Mouse (Mus musculus): ENCODE measurements around the gene Trmt6. TPM values are rescaled to one million over a fixed set of nuclear protein-coding genes. Genes with fewer than 3 reads are reported as not detected.

Trmt6 gene
- 28.7 TPM for polyA plus RNA-seq (2014; fragmentation: Illumina TruSeq; extraction: RNeasy Lipid Tissue Mini Kit (QIAGEN cat#74804); ENCODE audit: low replicate concordance)

GRCm38 (mm10) chr2:132815608-132816314, at the start of gene Trmt6, which contains the start of gene Mcm8:
Gene Trmt6 (minus strand): TSS chr2:132816055.
Gene Mcm8 (plus strand): TSS chr2:132816141.

DNA sequence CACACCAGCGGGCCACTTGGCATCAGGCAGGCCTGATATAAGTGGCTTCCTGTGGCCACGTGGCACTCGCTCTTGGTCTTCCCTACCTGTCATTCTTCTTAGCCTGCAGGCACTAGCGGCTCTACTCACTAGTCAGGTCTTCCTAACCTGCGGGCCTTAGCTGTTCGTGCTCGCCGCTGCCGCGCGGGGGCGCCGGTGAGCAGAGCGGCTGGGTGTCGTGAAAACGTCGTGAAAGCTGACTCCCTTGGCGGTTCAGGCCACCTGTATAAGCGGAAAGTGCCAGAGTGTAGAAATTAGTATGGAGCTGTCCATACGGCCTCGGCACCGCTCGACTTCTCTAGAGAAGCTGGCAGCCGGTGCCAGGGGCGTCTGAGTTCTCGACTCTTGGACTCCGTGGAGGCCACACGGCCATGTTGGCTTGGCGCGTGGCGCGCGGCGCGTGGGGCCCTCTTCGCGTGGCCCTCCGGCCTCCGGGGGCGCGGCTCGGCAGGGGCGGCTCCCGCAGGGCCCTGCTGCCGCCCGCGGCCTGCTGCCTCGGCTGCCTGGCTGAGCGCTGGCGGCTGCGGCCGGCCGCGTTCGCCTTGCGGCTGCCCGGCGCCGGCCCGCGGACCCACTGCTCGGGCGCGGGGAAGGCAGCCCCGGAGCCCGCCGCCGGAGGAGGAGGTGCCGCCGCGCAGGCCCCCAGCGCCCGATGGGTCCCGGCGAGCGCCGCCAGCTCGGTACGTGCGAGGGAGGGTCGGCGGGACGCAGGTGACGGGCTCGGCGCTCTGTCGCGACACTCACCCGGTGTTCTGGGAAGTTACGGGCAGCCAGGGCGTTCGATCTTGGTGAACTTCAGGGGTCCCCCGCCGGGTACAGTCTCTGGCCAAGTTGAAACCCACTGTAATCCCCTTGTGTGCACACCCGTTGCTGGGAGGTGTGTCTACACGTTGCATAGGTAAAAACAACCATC, 30.8 kb upstream of the Trmt6 start, which contains the start of gene Crls1:
Gene Crls1, plus strand, starts transcription at position 260 of the 952 bp plus-strand sequence.

DNA sequence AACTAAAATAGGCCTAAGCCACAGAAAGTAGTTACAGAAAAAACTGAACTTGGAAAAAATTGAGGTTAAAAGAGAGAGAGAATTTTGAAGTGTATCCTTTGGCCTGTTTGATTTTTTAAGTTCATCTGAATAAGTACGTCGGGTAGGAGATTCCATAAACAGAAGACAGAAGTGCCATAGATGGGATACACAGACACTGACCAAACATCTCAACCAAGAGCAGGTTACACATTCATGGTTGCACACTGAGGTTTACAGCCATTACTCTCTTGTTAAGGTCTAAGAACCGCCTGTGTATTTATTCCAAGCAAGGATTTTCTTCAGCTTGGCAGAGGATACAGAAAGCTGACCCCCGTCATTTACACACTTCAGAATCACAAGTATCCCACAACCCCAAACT, 34.9 kb downstream of the Trmt6 start, which contains the start of gene Chgb:
Gene Chgb, plus strand, starts transcription at position 301 of the 400 bp plus-strand sequence.

Other genes with a start within 250 kb of the Trmt6 start
- gene Gpcpd1, start 228.3 kb downstream of the Trmt6 start, polyA plus RNA-seq (2014; fragmentation: Illumina TruSeq; extraction: RNeasy Lipid Tissue Mini Kit (QIAGEN cat#74804); ENCODE audit: low replicate concordance), result 229 TPM
- 4.4 TPM for gene Shld1, start 129.1 kb downstream of the Trmt6 start, polyA plus RNA-seq (2014; fragmentation: Illumina TruSeq; extraction: RNeasy Lipid Tissue Mini Kit (QIAGEN cat#74804); ENCODE audit: low replicate concordance)
- gene Chgb, start 34.8 kb downstream of the Trmt6 start, polyA plus RNA-seq (2014; fragmentation: Illumina TruSeq; extraction: RNeasy Lipid Tissue Mini Kit (QIAGEN cat#74804); ENCODE audit: low replicate concordance), result 46.0 TPM
- 5.8 TPM for gene Mcm8, start 86 bp upstream of the Trmt6 start, polyA plus RNA-seq (2014; fragmentation: Illumina TruSeq; extraction: RNeasy Lipid Tissue Mini Kit (QIAGEN cat#74804); ENCODE audit: low replicate concordance)
- 117 TPM for gene Crls1, start 30.6 kb upstream of the Trmt6 start, polyA plus RNA-seq (2014; fragmentation: Illumina TruSeq; extraction: RNeasy Lipid Tissue Mini Kit (QIAGEN cat#74804); ENCODE audit: low replicate concordance)
- 1.5 TPM for gene Lrrn4, start 64.8 kb upstream of the Trmt6 start, polyA plus RNA-seq (2014; fragmentation: Illumina TruSeq; extraction: RNeasy Lipid Tissue Mini Kit (QIAGEN cat#74804); ENCODE audit: low replicate concordance)
- gene Fermt1, start 129.9 kb upstream of the Trmt6 start, polyA plus RNA-seq (2014; fragmentation: Illumina TruSeq; extraction: RNeasy Lipid Tissue Mini Kit (QIAGEN cat#74804); ENCODE audit: low replicate concordance), result 12.8 TPM

Measured in small intestine, adult 10 weeks (tissue).